Mouse (Mus musculus): ENCODE measurements around the gene Kcnk3.

DNA sequence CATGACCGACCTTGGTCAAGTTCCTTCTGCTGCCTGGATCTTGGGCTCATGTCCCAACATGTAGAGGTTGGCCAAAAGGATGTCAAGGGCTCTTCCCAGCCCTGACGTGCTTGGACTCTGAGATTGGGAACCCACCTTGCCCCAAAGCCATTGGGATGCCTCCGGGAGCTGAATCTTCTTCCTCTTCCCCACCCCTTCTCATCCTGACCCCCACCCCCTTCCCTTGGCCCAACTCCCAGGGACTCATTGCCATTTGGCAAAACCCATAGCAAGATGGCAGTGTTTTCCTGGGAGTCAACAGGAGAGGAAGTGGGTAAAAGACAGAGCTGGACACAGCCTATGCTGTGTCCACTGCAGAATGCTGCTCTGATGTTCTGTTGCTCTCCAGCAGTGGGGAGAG lies 1.6 kb downstream of the Kcnk3 start:
- no peak for TF ChIP-seq MYOG (IDR thresholded peaks at IDR 0.05; ENCODE audit: control insufficient read depth, extremely low read depth, insufficient read length)
- TF ChIP-seq CTCF (IDR thresholded peaks at IDR 0.05; ENCODE audit: control insufficient read depth, insufficient read depth, insufficient read length): no peak
